Mouse (Mus musculus) lung, adult 2 months (tissue): ENCODE measurements at regions not wholly inside any gene's neighbourhood (a gene's known extent, or its start where the extent isn't known, plus 50 kb on each side); places are given as distances from the start of the nearest gene placed in this dataset.

Source experiments
- CTCF ChIP-seq: fragments of 200-500 bp; IDR thresholded peaks from 2 replicates; pipeline ENCODE4 v1.5.1; 2011; ENCODE audit warnings: mild to moderate bottlenecking, low read length, control low read depth; ENCODE audit not compliant: insufficient read depth
- POLR2A ChIP-seq: fragments of 200-500 bp; IDR thresholded peaks from 2 replicates; pipeline ENCODE4 v1.6.1; 2011; ENCODE audit warnings: low read depth, mild to moderate bottlenecking, control low read depth, low read length, borderline replicate concordance; ENCODE audit errors: extremely low read depth

GRCm38 (mm10) chr4:142397858-142398257 is 158.7 kb upstream of the Kazn start:
- TF ChIP-seq POLR2A, result no peak
- no peak for TF ChIP-seq CTCF
